Mouse (Mus musculus): ENCODE results near the gene Limk2. TPM values are rescaled to one million over a fixed set of nuclear protein-coding genes. Genes with fewer than 3 reads are reported as not detected.

The Limk2 gene
- polyA plus RNA-seq, 1 experiment from 2014 or later, result 58.1 TPM

DNA sequence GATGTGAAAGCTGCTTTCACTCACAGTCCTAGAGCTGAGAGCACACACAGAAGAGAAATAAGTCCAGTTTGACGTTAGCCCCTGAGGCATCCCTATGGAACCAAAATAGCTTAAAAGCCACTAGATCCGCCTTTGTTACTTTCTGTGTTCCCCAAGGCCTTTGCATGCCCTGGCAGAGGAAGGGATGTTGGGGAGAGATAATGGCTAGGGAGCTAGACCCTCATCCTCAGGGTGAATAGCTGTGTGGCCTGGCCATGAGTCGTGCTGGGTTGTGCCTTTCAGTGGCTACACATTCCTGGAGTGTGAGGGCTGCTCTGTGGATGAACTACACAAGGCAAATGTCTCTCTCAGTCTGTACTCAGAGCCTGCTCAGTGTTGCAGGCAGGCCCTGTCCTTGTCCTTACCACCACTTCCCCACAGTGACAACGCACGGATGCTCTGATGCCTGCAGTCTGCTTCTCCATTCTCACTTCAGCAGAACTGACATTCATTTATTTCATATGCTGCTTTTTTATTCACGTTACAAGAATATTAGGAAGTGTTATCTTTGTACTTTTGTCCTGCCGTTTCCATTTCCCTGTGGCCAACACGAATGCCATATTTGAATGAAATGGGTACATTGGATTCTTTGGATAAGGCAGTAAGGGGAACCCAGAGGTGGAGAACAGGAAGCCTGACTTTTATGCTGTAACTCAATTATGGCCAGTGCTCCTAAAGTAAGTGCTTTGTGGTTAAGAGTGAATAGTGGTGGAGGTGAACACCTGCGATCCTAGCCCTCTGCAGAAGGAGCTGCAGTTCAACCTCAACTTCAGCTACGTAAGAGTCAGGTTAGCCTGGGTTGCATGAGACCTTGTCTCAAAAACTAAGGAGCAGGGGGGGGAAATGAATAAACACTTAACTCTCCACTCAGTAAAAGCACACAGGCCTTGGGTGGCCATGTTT lies 110.8 kb downstream of the Limk2 start:
- H3K36me3 ChIP-seq (ENCODE audit: control insufficient read depth, insufficient read depth, low read length), result peaks cover 99% of the 10 kb centered on the region
- no peak for ATAC-seq (ENCODE audit: insufficient number of reproducible peaks, insufficient read depth, low FRiP score, low read depth)
- 78% methylated on average over 10 of the region's 10 CpGs for WGBS
- H3K4me3 ChIP-seq (ENCODE audit: control insufficient read depth in 1 of 2, insufficient read depth in 1 of 2, low read depth in 1 of 2, low read length in 2 of 2), result no peak overlapping the region
- H3K9me3 ChIP-seq (ENCODE audit: control insufficient read depth, low read length), result no peaks in the 10 kb centered on the region
- H3K4me1 ChIP-seq (ENCODE audit: control insufficient read depth in 2 of 2, insufficient read depth in 2 of 2, low read length in 2 of 2), result peaks cover 19 to 36% of the 10 kb centered on the region in 2 experiments
- no peak overlapping the region for H3K4me2 ChIP-seq (ENCODE audit: low read length)
- no peak overlapping the region for H3K9ac ChIP-seq (ENCODE audit: low read length)
- no peaks in the 10 kb centered on the region for H3K27me3 ChIP-seq (ENCODE audit: control insufficient read depth, insufficient read depth, low read length)
- H3K27ac ChIP-seq (replicated peaks in 1 of 2; ENCODE audit: control insufficient read depth in 1 of 2, insufficient read depth in 1 of 2, low read depth in 2 of 2, low read length in 2 of 2), result no peak overlapping the region

DNA sequence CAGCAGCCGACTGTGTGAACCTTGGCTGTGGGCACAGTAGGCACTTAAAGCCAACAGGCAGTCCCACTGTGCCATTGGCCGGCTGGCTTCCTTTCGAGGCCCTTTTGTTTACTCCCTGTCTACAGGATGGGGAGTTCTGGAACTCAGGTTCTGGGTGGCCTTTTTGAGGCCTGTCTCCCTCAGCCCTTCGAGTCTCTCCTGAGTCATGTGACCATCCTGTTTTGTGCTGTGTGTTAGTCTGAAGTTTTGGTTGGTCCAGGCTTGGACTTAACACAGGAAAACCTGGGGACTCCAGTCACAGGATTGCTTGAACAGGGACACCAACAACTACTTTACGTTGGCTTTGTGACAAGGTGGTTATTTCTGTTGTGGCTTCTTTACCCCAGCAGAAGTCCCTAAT lies 112.9 kb downstream of the Limk2 start:
- no peak for ATAC-seq (ENCODE audit: insufficient number of reproducible peaks, insufficient read depth, low FRiP score, low read depth)
- Histone ChIP-seq H3K27me3 (ENCODE audit: control insufficient read depth, insufficient read depth, low read length) (no peaks in the 10 kb centered on the region), H3K4me1 (ENCODE audit: control insufficient read depth in 2 of 2, insufficient read depth in 2 of 2, low read length in 2 of 2) (peaks cover 17 to 37% of the 10 kb centered on the region in 2 experiments), H3K27ac (replicated peaks in 1 of 2; ENCODE audit: control insufficient read depth in 1 of 2, insufficient read depth in 1 of 2, low read depth in 2 of 2, low read length in 2 of 2) (no peak overlapping the region), H3K4me2 (ENCODE audit: low read length) (no peak overlapping the region), H3K4me3 (ENCODE audit: control insufficient read depth in 1 of 2, insufficient read depth in 1 of 2, low read depth in 1 of 2, low read length in 2 of 2) (no peak overlapping the region), H3K9ac (ENCODE audit: low read length) (no peak overlapping the region), H3K9me3 (ENCODE audit: control insufficient read depth, low read length) (no peaks in the 10 kb centered on the region), H3K36me3 (ENCODE audit: control insufficient read depth, insufficient read depth, low read length) (peaks cover 82% of the 10 kb centered on the region)
- 67% methylated on average over 5 of the region's 5 CpGs for WGBS

DNA sequence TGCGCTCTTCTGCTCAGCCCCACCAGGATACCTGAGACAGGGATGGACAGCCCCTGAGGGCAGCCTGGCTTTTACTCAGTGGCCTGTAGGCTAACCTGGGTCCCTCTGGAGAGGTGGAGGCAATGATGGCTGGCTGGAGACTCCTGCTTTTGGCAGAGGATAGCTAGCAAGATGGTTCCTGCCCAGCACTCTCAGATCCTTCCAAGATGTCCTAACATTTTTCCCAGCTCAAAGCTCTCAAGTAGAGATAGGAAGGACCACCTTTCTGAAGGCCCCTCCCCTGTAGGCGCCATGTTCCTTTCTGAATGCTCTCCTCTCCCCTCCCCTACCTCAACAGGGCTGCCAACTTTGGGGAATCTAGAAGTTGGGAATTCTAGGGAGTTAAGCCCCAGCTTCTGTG lies 114.3 kb downstream of the Limk2 start:
- H3K4me1 ChIP-seq (ENCODE audit: control insufficient read depth in 2 of 2, insufficient read depth in 2 of 2, low read length in 2 of 2), result peaks cover 19 to 38% of the 10 kb centered on the region in 2 experiments
- no peaks in the 10 kb centered on the region for H3K27me3 ChIP-seq (ENCODE audit: control insufficient read depth, insufficient read depth, low read length)
- WGBS, result 93% methylated on average over 2 of the region's 2 CpGs
- H3K4me2 ChIP-seq (ENCODE audit: low read length), result no peak overlapping the region
- H3K4me3 ChIP-seq (ENCODE audit: control insufficient read depth in 1 of 2, insufficient read depth in 1 of 2, low read depth in 1 of 2, low read length in 2 of 2), result no peak overlapping the region
- peaks cover 69% of the 10 kb centered on the region for H3K36me3 ChIP-seq (ENCODE audit: control insufficient read depth, insufficient read depth, low read length)
- no peak overlapping the region for H3K27ac ChIP-seq (replicated peaks in 1 of 2; ENCODE audit: control insufficient read depth in 1 of 2, insufficient read depth in 1 of 2, low read depth in 2 of 2, low read length in 2 of 2)
- H3K9me3 ChIP-seq (ENCODE audit: control insufficient read depth, low read length), result no peaks in the 10 kb centered on the region
- no peak for ATAC-seq (ENCODE audit: insufficient number of reproducible peaks, insufficient read depth, low FRiP score, low read depth)
- no peak overlapping the region for H3K9ac ChIP-seq (ENCODE audit: low read length)

Other genes starting within 250 kb of the Limk2 start
- gene Sfi1, start 215.7 kb downstream of the Limk2 start, polyA plus RNA-seq (2014; fragmentation: Nextera tagmentation; extraction: Ambion mirVana), result 8.8 and 9.2 TPM in 2 replicates
- 45.1 and 47.5 TPM in 2 replicates for gene Eif4enif1, start 206.8 kb downstream of the Limk2 start, polyA plus RNA-seq (2014; fragmentation: Nextera tagmentation; extraction: Ambion mirVana)
- 150 and 155 TPM in 2 replicates for gene Drg1, start 142.8 kb downstream of the Limk2 start, polyA plus RNA-seq (2014; fragmentation: Nextera tagmentation; extraction: Ambion mirVana)
- 23.7 and 26.2 TPM in 2 replicates for gene Patz1, start 120.3 kb downstream of the Limk2 start, polyA plus RNA-seq (2014; fragmentation: Nextera tagmentation; extraction: Ambion mirVana)
- 32.2 TPM in 2 replicates for gene Pik3ip1, start 78.8 kb downstream of the Limk2 start, polyA plus RNA-seq (2014; fragmentation: Nextera tagmentation; extraction: Ambion mirVana)
- gene Rnf185, start 43.2 kb upstream of the Limk2 start, polyA plus RNA-seq (2014; fragmentation: Nextera tagmentation; extraction: Ambion mirVana), result 31.3 and 32.5 TPM in 2 replicates
- gene Pla2g3, start 79.1 kb upstream of the Limk2 start, polyA plus RNA-seq (2014; fragmentation: Nextera tagmentation; extraction: Ambion mirVana), result 0.20 and 0.34 TPM in 2 replicates
- gene Inpp5j, start 95.6 kb upstream of the Limk2 start, polyA plus RNA-seq (2014; fragmentation: Nextera tagmentation; extraction: Ambion mirVana), result 8.1 and 8.2 TPM in 2 replicates
- 148 and 151 TPM in 2 replicates for gene Selenom, start 105.5 kb upstream of the Limk2 start, polyA plus RNA-seq (2014; fragmentation: Nextera tagmentation; extraction: Ambion mirVana)
- gene Smtn, start 131.4 kb upstream of the Limk2 start, polyA plus RNA-seq (2014; fragmentation: Nextera tagmentation; extraction: Ambion mirVana), result 71.7 and 75.0 TPM in 2 replicates
- gene Morc2a, start 240.0 kb upstream of the Limk2 start, polyA plus RNA-seq (2014; fragmentation: Nextera tagmentation; extraction: Ambion mirVana), result 15.1 and 15.9 TPM in 2 replicates

All from heart, embryonic 14.5 days (tissue).